Mouse (Mus musculus): ENCODE measurements around the gene Thap2. TPM values are rescaled to one million over a fixed set of nuclear protein-coding genes. Genes with fewer than 3 reads are reported as not detected.
A peak's percentile ranks its signal among the peaks of the same experiment; 100 is the strongest.

Thap2 gene
- total RNA-seq, 2 experiments from 2014 or later = 8.0 to 11.4 TPM

- ATAC-seq (replicated peaks; ENCODE audit: low FRiP score, poor library complexity, severe bottlenecking) = no peak
Observed at GRCm38 (mm10) chr10:115358216-115358919, 25.9 kb downstream of the Thap2 start.

GRCm38 (mm10) chr10:115356106-115356505 is 28.1 kb downstream of the Thap2 start:
- no peak for ATAC-seq (replicated peaks; ENCODE audit: low FRiP score, poor library complexity, severe bottlenecking)

- no peak for ATAC-seq (replicated peaks; ENCODE audit: low FRiP score, poor library complexity, severe bottlenecking)
Observed at GRCm38 (mm10) chr10:115355016-115355415, 29.2 kb downstream of the Thap2 start.

GRCm38 (mm10) chr10:115354553-115354952 is 29.7 kb downstream of the Thap2 start:
- ATAC-seq (replicated peaks; ENCODE audit: low FRiP score, poor library complexity, severe bottlenecking) = no peak

GRCm38 (mm10) chr10:115350810-115351397 is 33.3 kb downstream of the Thap2 start:
- peak; percentile 46; the same call in 1 of the 2 replicates for ATAC-seq (replicated peaks; ENCODE audit: low FRiP score, poor library complexity, severe bottlenecking)

- ATAC-seq (replicated peaks; ENCODE audit: low FRiP score, poor library complexity, severe bottlenecking) = no peak
Observed at GRCm38 (mm10) chr10:115349509-115349908, 34.7 kb downstream of the Thap2 start.

GRCm38 (mm10) chr10:115349029-115349428 is 35.2 kb downstream of the Thap2 start:
- ATAC-seq (replicated peaks; ENCODE audit: low FRiP score, poor library complexity, severe bottlenecking) = no peak

- ATAC-seq (replicated peaks; ENCODE audit: low FRiP score, poor library complexity, severe bottlenecking) = no peak
Observed at GRCm38 (mm10) chr10:115348131-115348530, 36.1 kb downstream of the Thap2 start.

GRCm38 (mm10) chr10:115346444-115346843 is 37.8 kb downstream of the Thap2 start:
- no peak for ATAC-seq (replicated peaks; ENCODE audit: low FRiP score, poor library complexity, severe bottlenecking)

- ATAC-seq (replicated peaks; ENCODE audit: low FRiP score, poor library complexity, severe bottlenecking) = no peak
Observed at GRCm38 (mm10) chr10:115342771-115343425, 41.3 kb downstream of the Thap2 start.

- ATAC-seq (replicated peaks; ENCODE audit: low FRiP score, poor library complexity, severe bottlenecking) = no peak
Observed at GRCm38 (mm10) chr10:115339820-115340328, 44.4 kb downstream of the Thap2 start.

- no peak for ATAC-seq (replicated peaks; ENCODE audit: low FRiP score, poor library complexity, severe bottlenecking)
Observed at GRCm38 (mm10) chr10:115336901-115337300, 47.3 kb downstream of the Thap2 start.

- no peak for ATAC-seq (replicated peaks; ENCODE audit: low FRiP score, poor library complexity, severe bottlenecking)
Observed at GRCm38 (mm10) chr10:115333528-115333927, 50.7 kb downstream of the Thap2 start.

- no peak for ATAC-seq (replicated peaks; ENCODE audit: low FRiP score, poor library complexity, severe bottlenecking)
Observed at GRCm38 (mm10) chr10:115332997-115333396, 51.2 kb downstream of the Thap2 start.

GRCm38 (mm10) chr10:115332420-115332952 is 51.8 kb downstream of the Thap2 start:
- ATAC-seq (replicated peaks; ENCODE audit: low FRiP score, poor library complexity, severe bottlenecking) = no peak

GRCm38 (mm10) chr10:115329010-115329530 is 55.2 kb downstream of the Thap2 start:
- no peak for ATAC-seq (replicated peaks; ENCODE audit: low FRiP score, poor library complexity, severe bottlenecking)

GRCm38 (mm10) chr10:115328514-115328913 is 55.7 kb downstream of the Thap2 start:
- no peak for ATAC-seq (replicated peaks; ENCODE audit: low FRiP score, poor library complexity, severe bottlenecking)

- peak; percentile 80 for ATAC-seq (replicated peaks; ENCODE audit: low FRiP score, poor library complexity, severe bottlenecking)
Observed at GRCm38 (mm10) chr10:115323295-115323694, 60.9 kb downstream of the Thap2 start.

GRCm38 (mm10) chr10:115321317-115322035 is 62.8 kb downstream of the Thap2 start:
- no peak for ATAC-seq (replicated peaks; ENCODE audit: low FRiP score, poor library complexity, severe bottlenecking)
